Mouse (Mus musculus) heart, postnatal 14 days (tissue): ENCODE data around the gene Tbc1d9. TPM values are rescaled to one million over a fixed set of nuclear protein-coding genes. Genes with fewer than 3 reads are reported as not detected.

Experiments used
- DNase-seq, 2 experiments: peaks; one replicate each; pipeline ENCODE4 v3.0.0; 2021 to 2022
- intact Hi-C: fragments of 180-260 bp; cut with DNase I; formaldehyde crosslinking; loops from one replicate; pipeline ENCODE4 v1.15.1; 2025
- long read RNA-seq, 2 experiments: library from polyadenylated mRNA; stranded (forward); transcript quantifications; one replicate each; pipeline ENCODE4 v2.0.0; 2021
- total RNA-seq, 2 experiments: library from RNA; stranded (reverse); gene quantifications; 2 replicates each; pipeline ENCODE4 v1.2.3; 2021

The Tbc1d9 gene
- 1 to 10 TPM; 3.4 to 3.6 TPM for total RNA-seq
- long read RNA-seq, experiment 1, result 0 reads
- long read RNA-seq, experiment 2, partial matches to known transcripts, result 1 of 3 reads
- long read RNA-seq, experiment 2, other reads (novel, unspliced or antisense), result 2 of 3 reads

DNA sequence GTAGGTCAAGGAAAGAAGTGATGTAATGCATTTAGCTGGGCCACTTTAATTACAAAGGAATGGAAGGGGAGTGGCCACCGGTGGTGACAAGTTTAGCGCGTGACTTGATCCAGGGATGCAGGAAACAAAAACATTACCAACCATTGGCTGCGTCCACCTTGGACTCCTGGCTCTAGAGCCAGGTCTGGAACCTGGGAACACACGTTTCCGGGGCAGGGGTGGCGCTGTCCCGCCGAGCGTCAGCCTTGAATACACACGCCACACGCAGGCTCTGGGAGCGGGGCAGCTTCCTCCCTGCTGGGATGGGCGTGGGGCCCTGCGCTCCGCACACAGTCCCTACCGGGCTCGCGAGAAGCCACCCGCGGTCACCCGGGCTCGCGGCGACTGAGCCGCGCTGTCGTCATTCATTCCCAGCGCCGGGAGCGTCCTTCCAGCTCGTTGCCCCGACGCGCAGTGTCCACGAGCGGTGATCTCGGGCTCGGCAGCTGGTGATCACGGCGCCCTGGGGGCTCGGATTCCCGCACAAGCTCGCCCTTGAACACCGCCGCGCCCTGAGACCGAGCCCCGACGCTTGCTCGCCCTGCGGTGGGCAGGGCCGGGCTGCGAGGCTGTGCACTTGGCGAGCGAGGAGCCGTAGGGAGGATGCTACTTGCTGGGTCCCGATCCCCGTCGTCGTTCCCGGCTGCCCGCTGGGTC is at the start of gene Tbc1d9:
Gene Tbc1d9 (plus strand): TSS at position 118 of the 696 bp plus-strand sequence.
- intact Hi-C loops, result loop anchor here (5.0 kb wide), 1 partner anchor 63 kb away; no protein-coding TSS in a partner anchor
- peak; percentile 71 to 75 for DNase-seq

DNA sequence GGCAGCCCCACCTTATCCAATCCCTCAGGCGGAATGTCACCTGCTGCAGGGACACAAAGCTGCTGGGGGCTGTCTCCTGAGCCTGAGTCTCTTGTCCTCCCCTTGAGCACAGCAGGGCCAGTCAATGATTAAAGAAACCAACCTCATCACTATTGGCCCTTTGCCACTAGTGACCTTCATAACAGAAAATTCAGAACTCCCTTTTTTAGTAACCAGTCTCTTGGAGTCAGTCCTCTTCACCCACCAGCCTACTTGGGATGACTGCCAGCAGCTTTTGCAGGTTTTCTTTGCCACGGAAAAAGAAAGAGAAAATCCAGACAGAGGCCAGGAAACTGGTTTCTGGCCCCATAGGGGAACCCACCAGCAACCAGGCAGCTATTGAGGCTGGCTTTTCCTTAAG is 30.1 kb upstream of the Tbc1d9 start:
- intact Hi-C loops, result no loop called here
- DNase-seq, result no peak

DNA sequence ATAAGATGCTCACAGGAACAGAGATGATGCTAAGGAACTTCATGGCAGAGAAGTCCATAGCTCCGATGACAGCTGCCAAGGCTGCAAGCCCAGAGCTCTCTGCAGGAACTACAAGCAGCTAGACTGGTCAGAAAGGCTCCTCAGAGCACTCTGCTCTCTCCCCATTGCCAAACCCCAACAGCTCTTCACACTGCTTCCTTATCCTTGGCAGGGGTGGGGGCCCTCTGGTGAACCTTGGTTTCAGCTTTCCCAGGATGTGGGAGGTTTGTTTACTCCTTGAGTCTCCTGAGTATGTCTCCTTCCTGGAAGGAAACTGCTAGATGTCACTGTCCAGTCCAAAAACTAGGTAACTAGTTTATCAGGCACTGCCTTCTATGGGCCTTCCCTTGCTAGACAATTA is 25.1 kb upstream of the Tbc1d9 start:
- intact Hi-C loops, result no loop called here

DNA sequence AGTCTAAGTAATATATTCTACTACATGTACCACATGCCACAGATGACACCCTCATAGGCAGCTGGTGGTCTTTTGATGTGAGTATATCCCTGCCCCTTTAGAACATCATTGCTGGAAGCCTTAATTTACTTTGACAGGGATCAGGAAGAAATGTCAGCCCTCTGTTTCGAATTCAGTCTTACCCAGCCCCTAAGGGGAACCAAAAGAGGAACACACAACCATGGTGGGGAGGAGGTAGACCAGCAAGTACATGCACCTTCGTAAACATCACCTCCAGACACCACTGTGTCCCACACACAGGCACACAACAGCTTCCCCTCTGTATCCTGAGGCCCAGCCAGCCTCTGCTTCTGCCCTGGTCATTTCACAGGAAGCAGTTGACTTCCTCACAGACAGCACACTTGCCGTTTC is 24.4 kb upstream of the Tbc1d9 start:
- intact Hi-C loops, result no loop called here
- no peak for DNase-seq

More for the DNA sequence above, 25.1 kb upstream of the Tbc1d9 start:
- peak; percentile 10 to 11 for DNase-seq

DNA sequence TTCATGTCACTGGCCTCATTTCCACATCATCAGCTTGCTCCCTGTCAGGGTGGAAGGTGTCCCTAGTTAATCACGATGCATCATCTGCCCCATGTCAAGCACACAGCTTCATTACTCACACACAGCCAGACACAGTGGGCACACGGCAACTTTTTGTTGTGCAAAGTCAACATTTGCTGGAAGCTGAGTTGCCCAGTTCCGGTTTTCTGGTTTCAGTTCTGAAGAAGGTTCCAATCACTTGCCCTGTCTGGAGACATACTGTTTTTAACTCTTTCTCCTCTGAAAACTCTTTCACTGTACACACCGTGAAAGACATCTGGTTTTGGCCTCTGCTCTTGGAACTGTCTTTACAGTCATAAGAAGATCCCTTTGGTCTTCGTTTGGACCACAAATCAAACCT is 23.8 kb upstream of the Tbc1d9 start:
- intact Hi-C loops, result no loop called here
- no peak for DNase-seq

DNA sequence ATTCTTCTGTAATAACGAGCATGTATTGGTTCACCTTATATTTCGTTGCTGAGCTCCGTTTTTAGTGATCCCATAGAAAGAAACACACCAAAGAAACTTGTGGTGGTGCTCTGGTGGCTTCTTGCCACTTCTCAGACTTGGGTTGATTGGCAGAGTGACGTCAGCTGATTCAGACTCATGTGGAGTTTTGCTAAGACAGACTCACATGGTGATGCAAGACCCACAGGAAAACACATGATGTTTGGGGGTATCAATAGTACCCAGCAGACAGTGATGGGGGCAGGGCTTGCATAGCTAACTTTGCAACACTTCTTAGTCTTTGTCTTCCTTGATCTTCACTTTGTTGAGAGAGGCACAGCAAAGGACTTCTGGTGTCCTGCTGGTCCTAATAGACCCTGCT is 20.6 kb upstream of the Tbc1d9 start:
- no peak for DNase-seq
- intact Hi-C loops, result no loop called here

DNA sequence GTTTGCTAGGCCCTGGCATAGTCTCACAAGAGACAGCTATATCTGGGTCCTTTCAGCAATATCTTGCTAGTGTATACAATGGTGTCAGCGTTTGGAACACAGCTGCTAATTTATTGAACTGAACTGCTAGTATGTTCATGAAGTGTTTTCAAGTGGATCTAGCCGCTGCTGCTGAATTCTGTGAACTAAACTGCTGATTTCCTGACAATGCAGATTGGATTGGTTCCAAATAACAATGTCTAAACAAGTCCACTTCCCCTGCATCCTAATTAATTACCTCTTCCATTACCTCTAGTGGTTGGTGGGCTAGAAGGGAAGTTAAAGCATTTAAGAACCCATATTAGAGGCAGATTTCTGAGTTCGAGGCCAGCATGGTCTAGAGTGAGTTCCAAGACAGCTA is 19.7 kb upstream of the Tbc1d9 start:
- intact Hi-C loops, result no loop called here

DNA sequence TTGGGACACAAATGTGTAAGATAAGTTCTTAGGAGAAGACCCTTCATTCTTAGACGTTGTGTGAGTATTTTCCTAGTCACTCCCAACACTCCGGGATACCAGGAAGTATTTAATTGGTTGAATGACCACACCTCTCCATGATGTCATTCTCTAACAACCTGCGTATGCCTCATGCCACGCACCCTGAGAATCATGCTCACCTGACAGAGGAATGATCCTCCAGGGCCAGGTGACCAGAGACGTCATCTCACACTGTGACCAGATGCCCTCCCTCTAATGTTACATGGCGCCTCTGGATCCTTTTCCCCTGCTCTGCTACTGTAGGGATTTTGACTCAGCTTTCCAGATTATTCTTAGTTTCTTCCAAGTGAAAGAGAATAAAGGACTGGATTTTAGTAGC is 16.0 kb upstream of the Tbc1d9 start:
- intact Hi-C loops, result no loop called here
- DNase-seq, result no peak

More for the DNA sequence above, 19.7 kb upstream of the Tbc1d9 start:
- no peak for DNase-seq

DNA sequence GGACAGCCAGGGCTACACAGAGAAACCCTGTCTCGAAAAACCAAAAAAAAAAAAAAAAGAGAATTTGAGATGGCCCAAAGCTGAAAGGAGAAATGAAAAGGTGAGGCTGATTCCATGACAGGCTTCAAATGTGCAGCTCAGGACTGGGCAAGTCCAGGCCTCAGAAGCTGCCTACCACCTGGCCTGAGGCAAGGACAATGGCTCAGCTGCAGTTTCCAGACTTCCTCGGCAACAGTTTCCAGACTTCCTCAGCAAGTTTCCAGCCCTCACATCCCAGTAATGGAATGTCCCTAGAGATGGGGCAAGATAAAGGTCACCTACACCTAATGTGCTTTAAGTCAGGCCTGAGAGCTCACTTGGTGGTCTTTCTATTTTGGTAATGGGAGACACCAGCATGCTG is 13.1 kb upstream of the Tbc1d9 start:
- DNase-seq, result no peak
- intact Hi-C loops, result no loop called here

DNA sequence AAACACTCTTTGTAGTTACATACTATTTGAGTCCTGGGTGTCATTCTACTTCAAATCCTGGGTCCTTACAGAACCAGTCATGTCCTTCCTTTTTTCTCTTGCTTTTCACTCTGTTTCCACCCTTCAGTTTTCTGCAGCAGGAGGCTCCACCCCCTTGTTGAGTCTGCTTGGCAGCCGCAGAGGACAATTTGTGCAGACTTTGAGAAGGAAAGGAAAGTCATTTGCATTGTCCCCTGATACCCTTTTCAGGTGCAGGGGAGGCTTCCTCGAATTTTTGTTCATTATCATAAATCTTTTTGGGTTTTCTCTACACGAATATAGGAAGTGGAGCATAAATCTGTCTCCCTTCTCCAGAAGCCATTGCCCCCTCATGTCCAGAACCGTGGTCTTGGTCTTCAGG is 12.7 kb upstream of the Tbc1d9 start:
- no peak for DNase-seq

DNA sequence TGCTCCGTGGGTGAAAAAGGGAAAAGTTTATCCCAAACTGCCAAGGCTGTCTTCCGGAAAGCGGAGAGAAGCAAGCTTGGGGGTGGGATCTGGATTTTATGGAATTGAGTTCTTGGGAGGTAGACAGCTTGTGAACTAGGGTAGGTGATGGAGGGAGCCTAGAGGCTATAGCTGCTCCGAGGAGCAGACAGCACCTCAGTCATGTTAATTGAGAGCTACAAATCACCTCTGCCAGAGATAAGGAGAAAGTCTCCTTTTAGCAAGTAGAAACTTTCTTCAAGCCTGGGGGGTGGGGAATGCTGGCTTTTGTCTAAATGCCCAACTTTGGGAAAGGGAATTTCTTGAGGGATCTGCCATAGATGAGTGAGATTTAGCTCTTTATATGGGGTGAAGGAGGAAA is 10.0 kb upstream of the Tbc1d9 start:
- intact Hi-C loops, result no loop called here
- no peak for DNase-seq

More for the DNA sequence above, 12.7 kb upstream of the Tbc1d9 start:
- intact Hi-C loops, result no loop called here

DNA sequence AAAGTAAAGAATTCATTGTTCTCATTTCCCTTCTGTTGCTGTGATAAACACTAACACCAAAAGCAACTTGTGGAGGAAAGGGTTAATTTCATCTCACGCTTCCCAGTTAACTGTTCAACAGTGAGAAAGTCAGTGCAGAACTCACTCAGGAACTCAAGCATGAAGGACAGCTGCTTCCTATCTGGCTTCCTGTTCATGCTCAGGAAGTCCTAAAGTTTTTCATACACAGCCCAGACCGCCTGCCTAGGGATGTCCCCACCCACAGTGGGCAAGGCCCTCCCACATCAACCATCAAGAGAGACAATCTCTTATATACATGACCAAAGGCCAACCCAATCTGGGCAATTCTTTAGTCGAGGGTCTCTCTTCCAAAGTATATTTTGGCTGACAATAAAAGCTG is 6.2 kb upstream of the Tbc1d9 start:
- intact Hi-C loops, result no loop called here

DNA sequence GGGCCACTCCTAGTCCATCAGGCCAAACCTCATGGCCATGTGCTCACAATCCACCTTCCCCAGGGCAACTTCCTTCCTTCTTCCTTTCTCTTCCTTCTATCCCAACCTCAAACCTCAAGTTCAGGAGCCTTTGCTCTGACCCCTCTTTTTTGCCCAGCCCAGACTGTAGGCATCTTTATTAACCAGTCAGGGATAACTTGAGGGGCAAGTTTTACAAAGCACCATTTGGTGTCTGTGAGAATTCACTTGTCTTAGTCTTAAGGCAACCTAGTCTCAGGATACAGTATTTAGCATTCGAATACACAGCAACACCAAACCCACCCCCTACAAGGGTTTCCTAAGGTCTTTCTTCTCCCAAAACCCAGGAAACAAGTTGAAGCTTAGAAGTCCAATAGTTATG is 5.5 kb upstream of the Tbc1d9 start:
- no peak for DNase-seq
- intact Hi-C loops, result no loop called here

More for the DNA sequence above, 6.2 kb upstream of the Tbc1d9 start:
- DNase-seq, result no peak

DNA sequence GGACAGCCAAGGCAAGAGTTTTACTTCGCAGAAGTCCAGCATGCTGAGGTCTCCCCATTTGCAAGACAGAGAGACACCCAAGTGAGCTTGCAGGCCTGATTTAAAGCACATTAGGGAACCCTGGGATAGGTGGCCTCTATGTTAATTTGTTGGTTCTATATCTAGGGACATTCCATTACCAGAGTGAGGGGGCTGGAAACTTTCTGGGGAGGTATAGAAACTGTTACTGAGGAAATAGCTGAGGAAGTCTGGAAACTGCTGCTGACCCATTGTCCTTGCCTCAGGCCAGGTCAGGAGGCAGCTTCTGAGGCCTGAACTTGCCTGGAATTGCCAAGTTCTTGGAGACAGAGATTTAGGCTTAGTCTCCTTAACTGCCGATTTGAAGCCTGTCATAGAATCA is 4.5 kb upstream of the Tbc1d9 start:
- no peak for DNase-seq
- intact Hi-C loops, result no loop called here

DNA sequence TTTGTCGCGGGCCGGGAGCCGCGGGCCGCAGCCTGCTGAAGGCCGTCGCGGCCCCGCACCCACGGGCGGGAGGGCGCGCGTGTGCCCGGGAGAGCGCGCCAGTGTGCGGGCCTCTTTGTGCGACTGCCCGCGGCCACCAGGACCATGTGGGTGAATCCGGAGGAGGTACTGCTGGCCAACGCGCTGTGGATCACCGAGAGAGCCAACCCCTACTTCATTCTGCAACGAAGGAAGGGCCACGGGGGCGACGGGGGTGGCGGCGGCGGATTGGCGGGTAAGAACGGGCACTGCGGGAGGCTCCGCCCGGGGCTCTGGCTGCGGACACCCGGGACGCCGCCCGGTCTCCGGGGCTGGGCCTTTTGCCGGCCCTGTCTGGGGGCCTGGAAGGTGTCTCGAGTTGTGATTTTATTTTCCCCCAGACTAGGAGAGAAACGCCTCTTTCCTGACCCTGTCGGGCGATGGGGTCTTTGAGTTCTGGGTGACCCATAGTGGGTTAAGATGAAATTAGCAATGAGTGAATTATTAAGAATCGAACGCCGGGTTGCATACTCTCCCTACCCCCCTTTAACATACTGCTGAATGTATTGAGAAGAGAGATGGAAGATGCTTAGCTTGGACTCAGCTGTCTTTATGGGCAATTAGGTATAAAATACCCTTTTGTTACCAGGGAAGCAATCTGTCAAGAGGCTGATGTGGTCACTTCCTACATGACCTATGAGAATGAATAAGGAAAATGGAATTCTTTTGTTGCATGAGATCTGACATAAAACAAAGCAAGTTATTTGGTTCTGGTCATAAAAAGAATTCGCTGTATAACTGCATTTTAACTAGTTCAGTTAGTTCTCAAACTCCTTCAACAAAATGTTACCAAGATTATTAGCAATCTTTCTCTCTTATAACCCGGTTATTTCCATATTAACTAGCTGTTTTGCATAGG is 1.0 kb downstream of the Tbc1d9 start, which contains the start of gene Gm10645:
Gene Gm10645 (minus strand): TSS at position 240 of the 937 bp plus-strand sequence.
- DNase-seq, result peak; percentile 52 to 53
- intact Hi-C loops, result loop anchor here (5.0 kb wide), 1 partner anchor 64 kb away; no protein-coding TSS in a partner anchor

DNA sequence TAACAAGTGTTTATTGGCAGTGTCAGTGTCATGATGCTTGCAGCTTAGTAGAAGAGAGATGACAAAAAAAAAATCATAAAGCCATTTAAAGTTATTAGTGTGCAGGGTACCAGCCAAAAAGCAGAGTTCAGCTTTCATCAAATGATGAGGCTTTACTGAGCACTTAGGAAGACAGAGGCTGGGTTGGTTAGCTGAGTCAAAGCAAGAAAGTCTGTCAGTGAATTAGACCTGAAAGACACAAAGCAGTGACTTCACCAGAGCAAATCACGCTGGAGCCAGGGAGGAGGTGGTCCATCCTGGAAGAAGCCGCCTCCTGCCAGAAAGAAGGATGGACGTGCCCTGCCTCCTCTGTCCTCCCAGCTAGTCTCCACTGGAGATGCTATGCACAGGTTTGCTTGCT is 2.8 kb downstream of the Tbc1d9 start:
- no peak for DNase-seq
- intact Hi-C loops, result loop anchor here (5.0 kb wide), 1 partner anchor 66 kb away; no protein-coding TSS in a partner anchor

DNA sequence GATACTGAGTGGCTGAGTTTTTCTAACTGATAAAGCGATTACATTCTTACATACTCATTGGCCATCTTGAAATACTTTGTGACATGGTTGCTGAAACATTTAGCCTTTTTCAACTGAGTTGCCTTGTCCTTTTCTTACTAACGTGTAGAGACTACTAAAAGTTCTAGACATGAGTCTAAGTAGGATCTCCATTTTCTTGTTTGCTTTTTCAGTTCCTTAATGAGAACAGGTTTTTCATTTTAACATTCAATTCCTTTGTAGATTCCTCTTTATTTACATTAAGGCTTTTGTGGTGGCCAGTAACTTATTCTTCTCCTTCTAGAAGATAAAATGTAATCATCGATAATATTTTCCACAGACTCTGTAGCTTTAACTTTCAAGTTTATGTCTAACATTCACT is 4.0 kb downstream of the Tbc1d9 start:
- intact Hi-C loops, result loop anchor here (5.0 kb wide), 1 partner anchor 67 kb away; no protein-coding TSS in a partner anchor
- no peak for DNase-seq

DNA sequence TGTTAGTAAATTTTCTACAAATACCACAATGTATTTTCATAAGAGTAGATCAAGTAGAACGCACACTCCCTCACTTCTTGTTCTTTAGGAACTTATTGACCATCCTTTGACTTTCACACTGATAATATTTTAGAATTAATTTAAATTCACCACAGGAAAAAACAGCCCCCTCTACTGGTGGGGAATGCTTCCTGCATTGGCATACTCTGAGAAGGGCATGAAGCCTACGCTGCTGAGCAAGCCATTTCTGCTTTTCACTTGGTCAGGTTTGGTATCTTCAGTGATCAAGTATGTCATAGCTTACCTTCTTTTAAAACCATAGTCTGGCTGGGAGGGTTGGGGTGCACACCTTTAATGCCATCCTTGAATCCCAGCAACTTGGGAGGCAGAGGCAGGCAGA is 4.6 kb downstream of the Tbc1d9 start:
- peak; percentile 13 to 16 for DNase-seq
- intact Hi-C loops, result loop anchor here (5.0 kb wide), 1 partner anchor 67 kb away; no protein-coding TSS in a partner anchor

DNA sequence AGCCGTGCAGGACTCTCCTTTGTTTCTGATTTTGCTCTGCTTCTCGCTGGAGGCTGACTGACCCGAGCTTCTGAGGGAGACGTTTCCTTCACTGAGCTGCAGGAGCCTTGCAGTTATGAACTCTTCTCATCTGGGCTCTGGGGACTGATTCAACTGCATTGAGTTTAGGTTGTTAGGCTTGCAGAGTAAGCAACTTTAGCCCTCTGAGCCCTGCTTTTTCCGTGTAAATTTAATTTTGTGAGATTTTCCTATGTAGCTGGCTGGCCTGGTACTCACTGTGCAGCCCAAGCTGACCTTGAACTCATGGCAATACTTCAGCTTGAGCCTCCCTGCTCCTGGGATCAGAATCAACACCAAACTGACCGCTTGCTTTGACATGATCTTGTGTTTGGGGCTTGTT is 5.7 kb downstream of the Tbc1d9 start:
- no peak for DNase-seq
- intact Hi-C loops, result no loop called here

DNA sequence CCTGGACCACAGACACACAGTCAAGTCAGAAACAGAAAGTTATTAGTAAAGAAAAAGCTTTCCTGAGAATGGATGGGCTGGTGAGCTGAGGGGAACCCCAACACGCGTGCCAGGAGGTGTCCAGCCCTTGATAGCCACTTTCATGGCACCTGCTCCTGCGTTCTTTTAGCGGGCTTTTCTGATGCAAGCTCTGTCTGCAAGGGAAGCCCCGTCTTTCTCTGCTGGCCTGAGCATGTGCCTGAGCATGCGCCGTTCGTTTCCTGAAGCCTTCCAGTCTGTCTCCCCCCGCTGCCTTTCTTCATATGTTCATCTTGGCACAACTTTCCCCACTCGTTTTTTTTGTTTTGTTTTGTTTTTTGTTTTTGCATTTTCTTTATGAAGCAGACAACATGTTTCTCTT is 10.5 kb downstream of the Tbc1d9 start:
- no peak for DNase-seq
- intact Hi-C loops, result no loop called here

DNA sequence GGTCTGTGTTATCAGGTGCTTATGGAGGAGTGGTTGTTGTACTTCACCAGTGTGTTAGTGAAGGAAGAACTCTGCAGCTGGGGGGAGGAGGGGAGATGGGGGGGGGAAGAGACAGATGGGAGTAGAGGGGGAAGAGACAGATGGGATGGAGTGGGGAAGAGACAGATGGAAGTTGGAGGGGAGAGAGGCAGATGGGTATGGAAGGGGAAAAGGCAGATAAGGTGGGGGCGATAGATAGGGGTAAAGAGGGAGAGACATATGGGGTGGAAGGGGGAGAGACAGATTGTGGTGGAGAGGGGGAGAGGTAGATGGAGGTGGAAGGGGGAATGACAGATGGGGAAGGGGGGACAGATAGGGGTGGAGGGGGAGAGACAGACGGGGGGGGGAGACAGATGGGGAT is 11.6 kb downstream of the Tbc1d9 start:
- intact Hi-C loops, result no loop called here

More for the DNA sequence above, 11.6 kb downstream of the Tbc1d9 start:
- DNase-seq, result no peak
